Mouse (Mus musculus): ENCODE measurements at regions not wholly inside any gene's neighbourhood (a gene's known extent, or its start where the extent isn't known, plus 50 kb on each side); places are given as distances from the start of the nearest gene placed in this dataset.
"Not testable (repeated sequence)": the region's sequence is repeated elsewhere in the genome, so short reads cannot be mapped to it uniquely, and the experiment has no call there.

DNA sequence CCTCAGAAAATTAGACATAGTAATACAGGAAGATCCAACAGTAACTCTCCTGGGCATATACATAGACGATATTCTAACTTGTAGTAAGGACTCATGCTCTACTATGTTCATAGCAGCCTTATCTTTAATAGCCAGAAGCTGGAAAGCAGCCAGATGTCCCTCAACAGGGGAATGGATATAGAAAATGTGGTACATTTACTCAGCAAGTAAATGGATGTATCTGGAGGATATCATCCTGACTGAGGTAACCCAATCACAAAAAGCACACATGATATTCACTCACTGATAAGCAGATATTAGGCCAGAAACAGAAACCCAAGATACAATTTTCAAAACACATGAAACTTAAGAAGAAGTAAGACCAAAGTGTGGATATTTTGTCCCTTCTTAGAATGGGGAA, 639.8 kb downstream of the Nebl start:
- no peak for DNase-seq (ENCODE audit: extremely low spot score in 1 of 2, low spot score in 1 of 2)

DNA sequence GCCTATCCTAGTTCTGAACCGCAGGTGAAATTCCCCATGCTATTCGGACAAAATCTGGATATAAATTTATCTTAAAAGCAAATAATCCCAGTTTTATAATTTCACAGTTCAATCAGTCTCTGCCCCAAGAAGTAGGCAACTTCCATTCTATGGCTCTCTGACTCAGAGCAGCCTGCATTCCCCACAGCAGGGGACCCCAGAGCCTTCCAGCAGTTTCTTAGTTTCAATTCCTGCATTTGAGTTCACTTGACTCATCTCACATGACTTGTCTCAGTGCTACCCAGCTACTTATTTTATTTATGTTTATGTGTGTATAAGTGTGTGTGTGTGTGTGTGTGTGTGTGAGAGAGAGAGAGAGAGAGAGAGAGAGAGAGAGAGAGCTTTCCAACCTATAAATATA, 650.0 kb downstream of the Nebl start:
- DNase-seq (ENCODE audit: extremely low spot score in 1 of 2, low spot score in 1 of 2), result no peak

DNA sequence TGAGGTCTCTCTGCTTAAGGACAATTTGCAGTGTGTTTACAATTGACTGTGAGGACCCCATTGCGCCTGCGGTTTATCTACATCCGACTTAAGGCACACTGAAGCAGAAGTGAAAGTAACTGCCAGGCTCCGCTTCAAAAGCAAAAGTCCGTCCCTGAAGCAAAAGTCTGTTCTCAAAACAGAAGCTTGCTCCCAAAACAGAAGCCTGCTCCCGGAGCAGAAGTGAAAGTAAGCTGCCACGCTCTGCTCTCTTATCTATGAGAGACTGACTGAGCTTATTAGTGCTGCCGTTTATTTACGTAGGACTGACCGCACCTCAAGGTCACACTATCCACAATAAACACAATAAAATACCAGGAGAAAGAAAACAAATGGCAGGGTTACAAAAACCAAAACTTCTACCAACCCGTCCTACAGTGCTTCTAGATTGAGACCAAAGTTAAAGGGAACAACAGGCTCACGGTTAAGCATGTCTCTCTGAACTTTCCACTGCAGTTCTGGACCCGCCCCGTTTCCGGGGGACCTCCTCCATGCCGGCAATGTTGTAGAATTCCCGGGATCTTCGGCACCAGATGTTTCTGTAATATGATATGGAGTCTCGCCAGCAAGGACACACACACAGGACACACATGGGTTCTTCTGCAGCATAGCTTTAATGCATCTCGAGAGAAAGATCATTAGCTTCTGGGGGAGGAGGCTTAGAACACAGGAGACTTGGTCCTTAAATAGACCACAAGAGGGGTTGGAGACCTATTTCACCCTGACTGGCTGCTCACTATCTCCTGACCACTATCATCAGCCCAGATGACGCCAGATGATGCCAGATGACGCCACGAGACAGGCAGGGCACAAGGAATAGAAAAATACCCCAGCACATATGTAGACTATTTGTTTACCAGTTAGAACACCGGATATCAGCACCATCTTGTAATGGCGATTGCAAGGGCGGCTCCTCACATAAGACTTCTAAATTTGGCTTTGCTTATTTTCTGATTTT, 665.8 kb downstream of the Nebl start:
- DNase-seq (ENCODE audit: extremely low spot score in 1 of 2, low spot score in 1 of 2), result not testable (repeated sequence)
